Mouse (Mus musculus) thymus, postnatal 14 days (tissue): ENCODE measurements at regions not wholly inside any gene's neighbourhood (a gene's known extent, or its start where the extent isn't known, plus 50 kb on each side); places are given as distances from the start of the nearest gene placed in this dataset.

Source experiments
- DNase-seq: peaks from one replicate; pipeline ENCODE4 v3.0.0; 2021

GRCm38 (mm10) chr6:49999365-49999764 lies 110.7 kb upstream of the Mpp6 start:
- no peak for DNase-seq

GRCm38 (mm10) chr6:50008074-50008473 lies 102.0 kb upstream of the Mpp6 start:
- peak; percentile 10 for DNase-seq

DNA sequence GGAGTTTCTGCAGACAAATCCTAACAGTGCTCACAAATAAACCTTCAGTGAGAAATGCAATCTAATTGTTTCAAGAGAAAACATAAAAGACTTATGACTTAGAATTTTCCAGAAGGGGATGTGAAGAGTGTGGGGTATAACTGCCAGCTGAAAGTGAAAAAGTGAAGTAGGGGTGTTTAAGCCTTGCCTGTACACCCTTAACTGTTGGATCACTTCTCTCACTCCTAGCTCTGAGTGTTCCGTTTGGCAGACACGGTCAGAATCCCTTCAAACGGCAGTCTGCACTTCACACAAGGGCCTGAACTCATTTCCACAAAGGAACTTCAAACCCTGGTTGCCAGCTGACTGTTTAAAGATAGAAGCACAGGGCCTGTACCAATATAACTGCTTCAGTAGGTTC lies 101.2 kb upstream of the Mpp6 start:
- DNase-seq = no peak

- DNase-seq = peak; percentile 86
These were observed 100.7 kb upstream of the Mpp6 start for GRCm38 (mm10) chr6:50009339-50009738.

- DNase-seq = peak; percentile 10
These were observed 100.2 kb upstream of the Mpp6 start for GRCm38 (mm10) chr6:50009856-50010255.

- DNase-seq = peak; percentile 54
These were observed 99.0 kb upstream of the Mpp6 start for GRCm38 (mm10) chr6:50011071-50011470.

DNA sequence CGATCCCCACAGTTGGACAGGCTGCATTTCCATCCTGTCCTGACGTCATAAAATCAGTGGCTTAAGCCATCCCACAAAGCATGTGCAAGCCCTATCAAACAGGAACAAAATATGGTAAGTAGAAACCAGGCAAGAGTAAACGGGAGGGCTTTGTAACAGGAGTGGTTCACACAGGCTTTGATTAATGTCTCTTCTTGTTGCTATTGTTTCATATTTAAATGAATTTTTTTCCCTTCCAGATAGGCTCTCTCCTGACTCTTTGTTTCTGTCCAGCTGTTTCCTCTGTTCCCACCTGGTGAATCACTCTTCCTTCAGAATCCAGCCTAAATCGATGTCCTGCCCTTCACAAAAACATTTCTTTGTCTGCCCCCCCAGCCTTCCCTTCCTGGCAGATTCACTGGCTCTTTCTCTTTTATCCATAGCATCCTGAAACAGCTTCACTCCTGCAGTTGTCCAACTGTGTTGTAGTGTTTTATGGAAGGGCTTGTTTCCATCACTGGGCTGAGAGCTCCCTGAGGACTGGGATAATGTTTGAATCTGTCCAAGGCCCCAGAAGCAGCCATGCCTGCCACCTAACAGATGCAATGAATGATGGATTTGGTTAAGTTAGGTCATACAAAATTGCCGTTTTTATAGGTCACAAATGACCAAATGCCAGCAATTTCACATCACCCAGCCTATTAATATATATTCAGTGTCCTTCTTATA lies 98.1 kb upstream of the Mpp6 start:
- DNase-seq = no peak

- no peak for DNase-seq
These were observed 97.0 kb upstream of the Mpp6 start for GRCm38 (mm10) chr6:50013067-50013466.

DNA sequence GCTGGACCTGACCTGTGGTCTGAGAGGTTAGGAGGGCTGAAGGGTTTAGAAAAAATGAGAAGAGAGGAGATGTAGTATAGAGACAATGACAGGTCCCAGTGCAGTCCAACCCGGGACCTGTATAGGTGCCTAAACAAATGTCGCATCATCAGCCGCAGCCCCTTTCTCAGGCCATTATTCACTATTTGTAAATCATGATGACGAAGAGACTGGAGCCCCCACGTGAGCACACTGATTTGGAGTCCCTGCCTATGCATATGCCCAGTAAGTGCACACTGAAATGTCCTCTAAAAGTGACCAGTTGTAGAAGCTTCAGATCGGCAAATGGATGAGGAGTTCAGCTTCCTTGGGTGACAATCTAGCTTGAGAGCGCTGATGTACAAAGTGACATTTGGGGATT lies 96.2 kb upstream of the Mpp6 start:
- DNase-seq = no peak

DNA sequence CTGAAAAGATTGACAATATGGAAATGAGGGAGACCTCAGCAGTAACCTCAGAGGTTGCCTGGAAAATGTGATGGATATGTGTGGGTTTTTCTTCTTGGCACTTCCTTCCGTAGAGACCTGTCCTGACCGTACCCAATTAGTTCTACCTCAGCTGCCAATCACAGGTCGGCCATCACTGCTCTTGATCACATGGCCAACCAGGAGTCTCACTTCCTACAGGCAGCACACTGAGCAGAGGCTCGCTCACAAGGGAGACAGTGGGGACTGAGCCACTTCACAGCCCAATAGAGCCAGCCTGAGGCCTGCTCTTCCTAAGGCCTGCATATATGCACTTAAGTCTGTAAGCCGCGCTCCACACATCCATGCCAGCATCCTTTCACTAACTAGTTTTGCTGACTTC lies 82.1 kb upstream of the Mpp6 start:
- no peak for DNase-seq

DNA sequence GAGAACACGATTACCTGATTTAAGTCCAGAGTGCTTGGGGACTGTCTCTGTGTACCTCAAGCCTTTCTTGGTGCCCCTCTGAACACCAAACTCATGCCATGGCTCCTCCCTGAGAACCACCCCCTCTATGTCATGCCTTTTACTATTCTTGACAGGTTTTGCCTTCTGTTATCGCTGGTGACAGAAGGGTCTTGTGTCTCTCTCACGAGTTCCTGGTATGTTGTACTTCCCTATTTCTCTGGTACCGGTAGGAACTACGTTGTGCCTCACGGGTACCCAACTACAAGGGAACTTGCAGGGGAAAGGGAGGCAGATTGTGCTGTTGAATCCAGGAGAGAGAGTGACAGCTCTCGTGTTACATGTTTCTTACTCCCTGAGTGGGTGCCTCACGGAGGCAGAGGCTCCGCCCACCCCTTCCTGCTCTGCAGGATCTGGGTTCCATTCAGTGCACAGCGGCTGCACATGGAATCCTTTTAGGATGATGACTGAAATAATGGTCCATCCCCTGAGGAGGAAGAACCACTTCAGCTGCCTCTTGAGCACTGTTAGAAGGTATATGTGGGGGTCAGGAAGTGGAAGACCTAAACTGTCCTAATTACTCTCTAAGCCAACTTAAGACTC lies 80.0 kb upstream of the Mpp6 start:
- peak; percentile 27 for DNase-seq

DNA sequence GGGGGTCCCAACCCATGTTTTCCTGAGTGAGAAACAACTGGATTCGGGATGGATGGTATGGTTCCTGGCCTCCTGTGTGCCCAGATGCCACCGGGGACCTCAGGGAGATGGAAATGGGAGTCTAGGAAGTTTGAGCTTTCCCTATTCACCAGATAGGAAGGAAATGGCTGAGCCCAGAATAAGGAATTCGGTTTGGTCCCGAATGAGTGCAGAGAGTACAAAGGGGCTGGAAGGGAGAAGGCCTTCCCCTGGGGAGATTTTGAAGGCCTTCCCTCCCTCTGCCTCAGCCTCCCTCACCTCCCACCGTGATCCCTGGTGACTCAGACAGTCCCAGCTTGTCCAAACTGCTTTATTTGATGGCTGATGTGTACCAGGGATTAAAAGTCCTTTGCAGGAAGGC lies 78.7 kb upstream of the Mpp6 start:
- no peak for DNase-seq

GRCm38 (mm10) chr6:50032894-50033595 lies 77.0 kb upstream of the Mpp6 start:
- DNase-seq = no peak

DNA sequence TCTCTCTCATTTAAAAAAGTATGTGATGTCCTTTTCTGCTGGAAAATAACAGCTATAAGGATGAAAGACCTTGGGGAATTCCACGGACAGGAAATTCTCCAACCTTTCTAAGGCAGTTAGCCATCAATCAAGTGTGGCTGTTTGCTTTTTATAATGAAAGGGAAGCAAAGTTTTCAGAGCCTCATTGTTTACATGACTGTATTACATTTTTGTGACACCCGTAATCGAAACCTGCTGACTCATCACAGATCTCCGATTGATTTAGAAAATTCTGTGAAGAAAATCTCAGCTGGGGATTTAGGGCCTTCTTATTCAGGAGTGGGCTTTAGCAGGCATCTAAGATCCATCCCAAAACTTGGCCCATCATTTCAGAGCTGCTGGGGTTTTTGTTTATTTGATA lies 72.4 kb upstream of the Mpp6 start:
- no peak for DNase-seq

GRCm38 (mm10) chr6:50038369-50038768 lies 71.7 kb upstream of the Mpp6 start:
- no peak for DNase-seq

GRCm38 (mm10) chr6:50041044-50041443 lies 69.0 kb upstream of the Mpp6 start:
- DNase-seq = no peak

- no peak for DNase-seq
These were observed 67.9 kb upstream of the Mpp6 start for GRCm38 (mm10) chr6:50042127-50042526.

- no peak for DNase-seq
These were observed 65.9 kb upstream of the Mpp6 start for GRCm38 (mm10) chr6:50044165-50044564.

DNA sequence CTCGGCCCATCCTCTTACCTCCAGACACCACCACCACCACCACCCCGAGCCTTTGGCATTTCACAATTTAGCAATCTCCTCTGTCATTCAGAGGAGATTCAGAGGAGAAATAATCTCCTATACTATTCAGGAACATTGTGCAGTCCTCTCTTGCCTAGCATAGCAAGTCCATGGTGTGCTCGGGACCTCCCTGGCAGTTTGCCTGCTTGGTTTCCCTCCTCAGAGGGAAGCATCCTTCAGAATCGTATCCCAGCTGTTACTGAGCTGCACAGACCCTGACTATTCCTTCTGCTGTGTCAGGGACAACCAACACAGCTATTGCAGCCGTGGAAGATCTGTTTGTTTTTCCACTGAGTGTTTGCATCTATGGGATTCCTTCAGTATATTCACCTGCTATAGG lies 63.3 kb upstream of the Mpp6 start:
- DNase-seq = no peak

- no peak for DNase-seq
These were observed 57.6 kb upstream of the Mpp6 start for GRCm38 (mm10) chr6:50052416-50052815.

DNA sequence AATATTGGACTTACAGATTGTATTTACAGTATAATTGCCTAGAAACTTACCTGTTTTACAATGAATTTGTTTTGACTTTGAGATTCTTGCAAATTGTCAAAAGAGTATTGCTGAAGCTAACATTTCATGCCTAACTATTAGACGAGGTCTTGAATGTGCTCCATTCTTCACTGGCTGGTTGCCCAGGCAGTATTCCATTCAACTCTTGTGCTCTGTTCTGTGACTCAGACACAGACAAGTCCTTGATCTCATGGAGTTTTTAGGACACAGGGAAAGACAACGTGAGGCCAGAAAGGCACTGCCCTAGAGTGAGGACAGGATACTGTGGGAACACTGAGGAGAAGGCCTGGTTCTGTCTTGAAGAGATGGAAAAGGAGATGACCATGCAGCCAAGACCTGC lies 57.0 kb upstream of the Mpp6 start:
- no peak for DNase-seq

GRCm38 (mm10) chr6:50054233-50054632 lies 55.8 kb upstream of the Mpp6 start:
- DNase-seq = no peak

DNA sequence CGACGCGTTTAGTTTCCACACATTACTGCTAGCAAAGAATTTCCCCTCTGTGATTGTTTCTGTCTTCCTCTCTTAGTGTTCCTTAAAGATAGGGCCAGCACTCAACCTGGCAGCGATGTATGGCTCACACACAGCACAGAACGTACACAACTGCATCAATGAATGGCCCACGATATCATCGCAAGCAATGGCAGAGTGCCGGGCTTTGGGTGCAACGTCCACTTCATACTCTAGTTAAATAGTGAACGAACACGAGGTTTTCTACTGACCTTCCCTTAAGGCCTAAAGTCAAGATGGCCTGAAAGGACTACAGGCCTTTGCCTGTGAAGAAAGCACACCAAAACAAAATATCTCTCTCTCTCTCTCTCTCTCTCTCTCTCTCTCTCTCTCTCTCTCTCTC lies 51.4 kb upstream of the Mpp6 start:
- no peak for DNase-seq

GRCm38 (mm10) chr6:50059917-50060316 lies 50.1 kb upstream of the Mpp6 start:
- DNase-seq = no peak
